Mouse (Mus musculus) midbrain, embryonic 12.5 days (tissue): ENCODE results near the gene H2al1m. TPM values are rescaled to one million over a fixed set of nuclear protein-coding genes. Genes with fewer than 3 reads are reported as not detected.
"Not testable (repeated sequence)": the region's sequence is repeated elsewhere in the genome, so short reads cannot be mapped to it uniquely, and the experiment has no call there.

Source experiments
- ATAC-seq: fragments of 200-750 bp; cut with Nextera tagmentation; 2 replicates; pipeline ENCODE4 v1.8.0; 2017; ENCODE audit warnings: low read depth, moderate TSS enrichment, moderate library complexity; ENCODE audit not compliant: low FRiP score
- H3K27ac ChIP-seq: fragments of 300-500 bp; sonication (generic); replicated peaks from 2 replicates; pipeline ENCODE4 v1.5.1; 2016; ENCODE audit warnings: mild to moderate bottlenecking
- H3K27me3 ChIP-seq: fragments of 300-500 bp; sonication (generic); 2 replicates; pipeline ENCODE4 v1.6.1; 2016; ENCODE audit warnings: mild to moderate bottlenecking
- H3K36me3 ChIP-seq: fragments of 300-500 bp; sonication (generic); 2 replicates; pipeline ENCODE4 v1.6.1; 2016
- H3K4me1 ChIP-seq: fragments of 300-500 bp; sonication (generic); 2 replicates; pipeline ENCODE4 v1.6.1; 2016
- H3K4me2 ChIP-seq: fragments of 300-500 bp; sonication (generic); replicated peaks from 2 replicates; pipeline ENCODE4 v1.6.1; 2016; ENCODE audit warnings: mild to moderate bottlenecking, moderate library complexity
- H3K4me3 ChIP-seq: fragments of 300-500 bp; sonication (generic); 2 replicates; pipeline ENCODE4 v1.5.1; 2016; ENCODE audit warnings: mild to moderate bottlenecking
- H3K9ac ChIP-seq: fragments of 300-500 bp; sonication (generic); replicated peaks from 2 replicates; pipeline ENCODE4 v1.6.1; 2016; ENCODE audit warnings: mild to moderate bottlenecking, moderate library complexity
- H3K9me3 ChIP-seq: fragments of 300-500 bp; sonication (generic); 2 replicates; pipeline ENCODE4 v1.6.1; 2016; ENCODE audit warnings: mild to moderate bottlenecking
- WGBS: fragments of 180-500 bp; shearing (Covaris S2); methylation state at CpG from one replicate; pipeline ENCODE4 v1.1.7; 2016; 5-methylcytosine and 5-hydroxymethylcytosine counted together
- polyA plus RNA-seq: library from polyadenylated mRNA; unstranded; fragments of >200 nt; fragmentation: Nextera tagmentation; extraction: Ambion mirVana; gene quantifications from 2 replicates; pipeline ENCODE4 v1.2.1, GENCODE M21; 2016

Gene H2al1m
- polyA plus RNA-seq, 1 experiment from 2014 or later: not detected

DNA sequence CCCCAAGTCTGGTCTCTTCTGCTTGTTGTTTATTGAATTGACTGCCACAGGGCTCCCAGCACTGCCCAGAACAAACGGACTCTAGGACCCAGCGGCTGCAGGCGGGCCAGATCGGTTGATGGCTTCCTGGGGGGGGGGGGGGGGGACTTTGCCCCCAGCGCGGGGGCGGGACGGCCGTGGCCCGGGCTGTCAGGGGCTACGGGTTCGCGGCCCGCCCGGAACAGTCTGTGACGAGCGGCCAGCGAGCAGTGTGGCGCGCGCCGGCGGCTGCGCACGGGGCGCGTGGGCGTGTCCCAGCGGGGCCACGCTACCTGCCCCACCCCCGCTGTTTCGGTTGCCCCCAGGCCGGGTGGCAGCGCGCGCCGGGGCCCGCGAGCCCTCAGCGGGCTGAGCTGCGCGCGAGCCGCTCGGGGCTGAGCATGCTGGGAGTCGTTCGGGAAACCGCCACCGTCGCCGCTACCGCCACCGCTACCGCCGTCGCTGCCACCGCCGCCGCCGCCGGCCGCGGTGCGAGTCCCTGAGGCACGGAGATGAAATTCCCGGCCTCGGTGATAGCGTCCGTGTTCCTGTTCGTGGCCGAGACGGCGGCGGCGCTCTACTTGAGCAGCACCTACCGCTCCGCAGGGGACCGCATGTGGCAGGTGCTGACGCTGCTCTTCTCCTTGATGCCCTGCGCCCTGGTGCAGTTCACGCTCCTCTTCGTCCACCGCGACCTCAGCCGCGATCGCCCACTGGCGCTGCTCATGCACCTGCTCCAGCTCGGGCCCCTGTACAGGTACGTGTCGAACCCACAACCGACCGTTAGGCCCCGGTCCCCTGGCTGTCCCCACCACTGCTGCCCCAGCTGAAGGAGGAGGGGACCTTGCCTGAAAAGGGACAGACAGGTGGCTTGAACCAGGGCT is 10.9 kb upstream of the H2al1m start, which contains the start of gene Xk:
TSS of gene Xk (plus strand) at position 297 of the 902 bp plus-strand sequence.
- Histone ChIP-seq H3K4me1 (no peaks in the 10 kb centered on the region), H3K36me3 (no peaks in the 10 kb centered on the region), H3K9me3 (no peaks in the 10 kb centered on the region), H3K4me3 (peak within 1 kb of the TSS; percentile 59), H3K4me2 (peak within 1 kb of the TSS; percentile 53), H3K9ac (peak within 1 kb of the TSS; percentile 43), H3K27me3 (no peaks in the 10 kb centered on the region), H3K27ac (no peak within 1 kb of the TSS)
- ATAC-seq: peak; percentile 89
- 15% methylated on average over 39 of the region's 94 CpGs for WGBS

- Histone ChIP-seq H3K4me2 (peak overlapping the region; percentile 53), H3K4me1 (no peaks in the 10 kb centered on the region), H3K27me3 (no peaks in the 10 kb centered on the region), H3K27ac (no peak overlapping the region), H3K9me3 (no peaks in the 10 kb centered on the region), H3K9ac (no peak overlapping the region; the same call in 1 of the 2 replicates), H3K4me3 (peak overlapping the region; percentile 59), H3K36me3 (no peaks in the 10 kb centered on the region)
- ATAC-seq: no peak
- WGBS: 59% methylated on average over 12 of the region's 12 CpGs
These were observed 10.1 kb upstream of the H2al1m start for GRCm38 (mm10) chrX:9273377-9274002.

DNA sequence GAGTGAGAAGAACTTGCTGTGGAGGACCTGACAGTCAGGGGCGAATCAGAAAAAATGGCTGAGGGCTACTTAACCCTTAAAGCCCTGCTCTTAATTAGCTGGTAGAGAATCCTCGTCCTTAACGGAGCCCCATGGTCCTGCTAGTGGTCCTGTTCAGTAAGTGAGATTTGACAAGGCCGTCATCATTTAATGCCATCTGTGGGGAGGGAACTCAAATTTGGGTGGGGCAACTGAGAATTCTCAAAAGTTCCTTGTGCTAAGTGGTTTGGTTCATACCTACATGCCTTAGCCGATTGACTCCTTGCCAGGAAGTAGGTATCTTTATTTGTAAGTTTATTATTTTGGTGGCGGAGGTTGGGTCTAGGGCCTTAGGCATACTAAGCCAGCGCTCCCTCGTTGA is 9.2 kb upstream of the H2al1m start:
- H3K27me3 ChIP-seq: no peaks in the 10 kb centered on the region
- no peak overlapping the region for H3K9ac ChIP-seq
- H3K4me3 ChIP-seq: no peak overlapping the region
- WGBS: 79% methylated on average over 8 of the region's 8 CpGs
- no peaks in the 10 kb centered on the region for H3K36me3 ChIP-seq
- ATAC-seq: no peak
- no peaks in the 10 kb centered on the region for H3K9me3 ChIP-seq
- H3K27ac ChIP-seq: no peak overlapping the region
- no peaks in the 10 kb centered on the region for H3K4me1 ChIP-seq
- H3K4me2 ChIP-seq: no peak overlapping the region

DNA sequence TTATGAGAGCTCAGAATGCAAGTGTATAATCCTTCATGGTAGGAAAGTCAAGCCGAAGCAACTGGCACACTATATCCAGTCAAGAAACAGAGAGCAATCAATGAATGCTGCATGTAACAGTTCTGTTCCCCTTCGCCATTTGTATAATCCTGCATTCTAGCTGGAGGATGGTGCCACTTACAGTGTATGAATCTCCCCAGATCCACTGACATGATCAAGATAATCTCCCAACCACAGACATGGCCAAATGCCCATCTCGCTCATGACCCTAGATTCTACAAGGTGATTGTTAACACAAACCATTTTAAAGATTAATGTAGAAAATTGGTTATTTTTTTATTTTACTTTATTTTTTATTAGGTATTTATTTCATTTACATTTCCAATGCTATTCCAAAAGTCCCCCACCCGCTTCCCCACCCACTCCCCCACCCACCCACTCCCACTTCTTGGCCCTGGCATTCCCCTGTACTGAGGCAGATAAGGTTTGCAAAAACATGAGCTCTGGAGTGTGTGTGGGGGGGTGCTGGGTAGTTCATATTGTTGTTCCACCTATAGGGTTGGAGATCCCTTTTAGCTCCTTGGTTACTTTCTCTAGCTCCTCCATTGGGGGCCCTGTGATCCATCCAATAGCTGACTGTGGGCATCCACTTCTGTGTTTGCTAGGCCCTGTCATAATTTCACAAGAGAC is 9.7 kb downstream of the H2al1m start:
- H3K9ac ChIP-seq, H3K4me3 ChIP-seq, H3K27me3 ChIP-seq, H3K4me2 ChIP-seq, ATAC-seq, H3K36me3 ChIP-seq, H3K9me3 ChIP-seq, H3K4me1 ChIP-seq, H3K27ac ChIP-seq: not testable (repeated sequence)
- WGBS: 85% methylated on average over 4 of the region's 4 CpGs

- no peak for ATAC-seq
- no peak overlapping the region for H3K27ac ChIP-seq
- H3K4me2 ChIP-seq: no peak overlapping the region
- 87% methylated on average over 5 of the region's 5 CpGs for WGBS
- no peaks in the 10 kb centered on the region for H3K9me3 ChIP-seq
- H3K9ac ChIP-seq: no peak overlapping the region
- no peaks in the 10 kb centered on the region for H3K27me3 ChIP-seq
- no peaks in the 10 kb centered on the region for H3K36me3 ChIP-seq
- H3K4me1 ChIP-seq: no peaks in the 10 kb centered on the region
- no peak overlapping the region for H3K4me3 ChIP-seq
These were observed 14.9 kb downstream of the H2al1m start for GRCm38 (mm10) chrX:9298413-9298864.

GRCm38 (mm10) chrX:9302791-9303190 is 19.2 kb downstream of the H2al1m start:
- Histone ChIP-seq H3K4me1 (no peaks in the 10 kb centered on the region), H3K4me3 (no peak overlapping the region), H3K4me2 (no peak overlapping the region), H3K27ac (no peak overlapping the region), H3K27me3 (no peaks in the 10 kb centered on the region), H3K9me3 (no peaks in the 10 kb centered on the region), H3K9ac (no peak overlapping the region), H3K36me3 (no peaks in the 10 kb centered on the region)
- ATAC-seq: no peak
- 82% methylated on average over 5 of the region's 5 CpGs for WGBS

- Histone ChIP-seq H3K4me1 (no peaks in the 10 kb centered on the region), H3K4me2 (no peak overlapping the region), H3K4me3 (no peak overlapping the region), H3K27me3 (no peaks in the 10 kb centered on the region), H3K9me3 (no peaks in the 10 kb centered on the region), H3K9ac (no peak overlapping the region), H3K27ac (no peak overlapping the region), H3K36me3 (no peaks in the 10 kb centered on the region)
- ATAC-seq: no peak
- 69% methylated on average over 1 of the region's 1 CpGs for WGBS
These were observed 19.9 kb downstream of the H2al1m start for GRCm38 (mm10) chrX:9303455-9303854.

DNA sequence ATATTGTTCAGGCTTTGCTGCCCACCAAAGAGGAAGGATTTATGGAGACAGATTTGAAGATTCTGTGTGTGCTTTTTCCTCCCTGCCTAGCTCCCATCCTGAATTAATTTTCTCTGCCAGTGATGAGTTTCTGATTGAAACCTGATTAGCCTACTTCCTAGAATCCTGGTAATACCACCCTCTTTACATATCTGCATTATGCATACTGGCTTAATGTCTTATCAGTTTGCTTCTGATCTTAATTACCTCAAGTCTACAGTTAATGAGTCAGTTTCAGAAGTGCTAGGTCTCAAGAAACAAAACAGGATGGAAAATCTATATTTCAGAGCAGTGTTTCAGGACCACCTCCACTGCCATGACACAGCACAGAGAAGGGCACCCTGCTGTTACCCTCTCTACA is 32.9 kb downstream of the H2al1m start:
- ATAC-seq, H3K27ac ChIP-seq, H3K4me2 ChIP-seq, H3K9ac ChIP-seq, H3K4me1 ChIP-seq, H3K4me3 ChIP-seq, H3K9me3 ChIP-seq, H3K27me3 ChIP-seq, H3K36me3 ChIP-seq: not testable (repeated sequence)

GRCm38 (mm10) chrX:9327954-9328353 is 44.4 kb downstream of the H2al1m start:
- not testable (repeated sequence) for ATAC-seq, H3K9ac ChIP-seq, H3K4me1 ChIP-seq, H3K27ac ChIP-seq, H3K36me3 ChIP-seq, H3K4me2 ChIP-seq, H3K4me3 ChIP-seq, H3K27me3 ChIP-seq, H3K9me3 ChIP-seq
- WGBS: 89% methylated on average over 25 of the region's 26 CpGs

DNA sequence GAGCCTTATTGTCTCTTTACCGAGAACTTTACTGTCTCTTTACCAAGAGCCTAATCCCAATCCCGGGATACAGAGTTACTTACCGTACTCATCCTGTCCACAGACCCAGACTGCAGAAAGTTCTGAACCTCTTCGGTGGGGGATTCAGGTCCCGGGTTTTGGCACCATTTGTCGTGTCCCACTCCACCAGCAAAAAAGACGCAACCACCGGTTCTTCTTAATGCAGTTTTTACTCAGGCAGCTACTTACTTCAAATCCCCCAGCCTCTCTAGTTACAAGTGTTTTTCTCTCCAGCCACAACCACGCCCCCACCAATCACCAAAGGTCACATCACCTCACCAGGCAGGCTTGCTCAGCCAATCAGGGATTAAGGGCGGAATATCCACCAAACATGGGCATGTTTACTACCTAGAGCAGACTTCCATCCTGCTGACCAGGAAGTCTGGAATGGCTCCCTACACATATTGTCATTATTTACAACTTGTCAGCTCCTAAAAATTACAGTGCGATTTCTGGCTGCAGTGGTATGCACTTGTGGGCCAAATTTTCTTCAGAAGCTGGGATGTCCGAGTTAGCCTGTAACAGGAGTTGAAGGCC is 48.9 kb downstream of the H2al1m start:
- H3K36me3 ChIP-seq, H3K4me3 ChIP-seq, H3K4me1 ChIP-seq, H3K9me3 ChIP-seq, H3K4me2 ChIP-seq, ATAC-seq, H3K27ac ChIP-seq, H3K27me3 ChIP-seq, H3K9ac ChIP-seq: not testable (repeated sequence)
- WGBS: 88% methylated on average over 12 of the region's 12 CpGs

- H3K36me3 ChIP-seq, H3K4me1 ChIP-seq, H3K9ac ChIP-seq, H3K4me2 ChIP-seq, ATAC-seq, H3K27ac ChIP-seq, H3K9me3 ChIP-seq, H3K27me3 ChIP-seq, H3K4me3 ChIP-seq: not testable (repeated sequence)
- WGBS: 38% methylated on average over 2 of the region's 2 CpGs
These were observed 49.5 kb downstream of the H2al1m start for GRCm38 (mm10) chrX:9333035-9333434.
